Mouse (Mus musculus): ENCODE results near the gene Top2a. TPM values are rescaled to one million over a fixed set of nuclear protein-coding genes. Genes with fewer than 3 reads are reported as not detected.
"Not testable (repeated sequence)": the region's sequence is repeated elsewhere in the genome, so short reads cannot be mapped to it uniquely, and the experiment has no call there.

Top2a gene
- total RNA-seq, 4 experiments from 2014 or later, result 0.25 to 0.60 (median 0.29) TPM; not detected in 1

GRCm38 (mm10) chr11:99041051-99041729 lies 17.2 kb upstream of the Top2a start, which contains the start of gene Igfbp4:
Gene Igfbp4 (plus strand): TSS chr11:99041244.
- DNase-seq (ENCODE audit: low spot score in 2 of 2), result peak; percentile 46 to 55

DNA sequence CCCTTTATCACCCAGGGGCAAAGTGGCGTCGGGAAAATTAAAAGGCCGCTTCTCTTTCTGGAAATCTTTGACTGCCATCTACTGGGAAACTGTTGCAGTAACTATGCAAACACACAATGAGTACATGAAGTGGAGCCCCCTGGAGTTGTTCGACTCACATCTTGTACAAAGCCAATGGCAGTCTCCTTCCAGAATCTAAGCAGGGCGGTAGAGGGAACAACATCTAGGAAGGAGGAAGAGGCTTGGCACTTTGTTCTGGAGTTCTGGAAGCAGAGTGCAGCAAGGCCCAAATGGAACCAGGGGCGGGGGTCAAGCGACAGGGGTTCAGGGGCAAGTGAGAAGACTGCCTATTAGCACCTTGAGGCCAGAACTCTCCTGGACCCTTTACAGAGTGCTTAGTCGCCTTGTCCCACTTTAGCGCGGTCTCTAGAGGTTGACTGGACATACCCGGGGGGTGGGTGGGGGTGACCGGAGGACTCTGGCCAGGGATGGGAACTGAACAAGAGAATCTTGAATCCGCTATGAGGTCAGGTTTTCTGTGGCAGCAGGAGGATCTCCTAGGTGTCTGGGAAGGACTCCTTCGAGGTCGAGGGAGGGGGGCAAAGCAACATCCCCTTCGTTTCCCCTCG lies 16.5 kb upstream of the Top2a start:
- no peak for DNase-seq (ENCODE audit: low spot score in 2 of 2)

DNA sequence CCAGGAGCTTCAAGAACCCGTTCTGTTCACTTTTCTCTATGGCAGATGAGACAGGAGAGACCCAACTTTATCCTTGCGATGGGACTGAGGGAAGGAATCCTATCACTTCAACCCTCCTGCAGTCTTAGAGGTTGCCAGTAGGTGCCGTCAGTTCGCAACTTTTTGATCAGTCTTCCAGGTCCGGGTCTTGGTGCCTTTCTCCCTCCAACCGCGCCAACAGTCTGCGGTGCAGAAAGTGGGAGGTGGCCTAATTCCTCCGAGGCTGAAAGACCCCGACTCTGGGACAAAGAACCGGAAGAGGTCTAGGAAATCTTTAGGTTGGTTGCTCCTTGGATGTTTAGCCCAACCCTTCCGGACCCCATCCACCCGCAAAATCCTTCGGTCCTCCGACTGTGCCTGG lies 15.8 kb upstream of the Top2a start:
- DNase-seq (ENCODE audit: low spot score in 2 of 2), result peak; percentile 62 to 63

DNA sequence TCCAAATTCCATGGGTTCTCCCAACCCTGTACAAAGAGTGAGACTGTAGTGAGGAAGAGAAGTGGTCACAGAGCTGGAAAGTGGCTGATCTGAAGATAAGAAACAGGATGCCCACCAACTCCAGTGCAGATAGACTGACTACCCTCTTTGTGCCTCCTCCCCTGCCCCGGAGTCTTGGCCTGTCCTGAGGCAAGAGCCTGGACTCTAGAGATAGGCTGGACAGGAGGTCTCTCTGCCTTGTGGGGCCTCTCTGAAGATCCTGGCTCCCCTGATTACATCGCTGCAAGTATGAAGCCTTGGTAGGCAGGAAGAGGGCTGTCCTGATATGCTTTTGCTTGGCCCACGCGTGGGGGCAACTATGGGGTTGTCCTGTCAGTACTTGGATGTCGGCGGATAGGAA lies 12.3 kb upstream of the Top2a start:
- DNase-seq (ENCODE audit: low spot score in 2 of 2), result no peak

DNA sequence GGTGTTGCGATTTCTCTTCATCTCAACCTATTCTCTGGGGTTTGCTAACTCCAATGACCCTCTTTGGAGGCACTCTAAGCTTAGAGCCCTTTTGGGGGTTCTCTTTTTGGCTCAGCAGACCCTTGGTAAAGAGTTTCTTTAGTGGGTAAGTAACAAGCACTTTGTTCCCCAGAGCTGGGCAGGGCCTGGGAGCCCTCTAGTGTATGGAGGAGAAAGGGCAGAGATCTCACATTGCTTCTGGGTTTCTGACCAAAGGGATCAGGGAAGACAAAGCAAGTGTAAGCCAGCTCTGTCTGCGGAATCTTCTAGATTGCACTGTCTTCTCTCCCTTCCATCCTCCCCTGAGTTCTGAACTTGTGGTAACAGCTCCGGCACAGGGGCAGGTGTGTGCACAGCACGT lies 11.4 kb upstream of the Top2a start:
- DNase-seq (ENCODE audit: low spot score in 2 of 2), result no peak

DNA sequence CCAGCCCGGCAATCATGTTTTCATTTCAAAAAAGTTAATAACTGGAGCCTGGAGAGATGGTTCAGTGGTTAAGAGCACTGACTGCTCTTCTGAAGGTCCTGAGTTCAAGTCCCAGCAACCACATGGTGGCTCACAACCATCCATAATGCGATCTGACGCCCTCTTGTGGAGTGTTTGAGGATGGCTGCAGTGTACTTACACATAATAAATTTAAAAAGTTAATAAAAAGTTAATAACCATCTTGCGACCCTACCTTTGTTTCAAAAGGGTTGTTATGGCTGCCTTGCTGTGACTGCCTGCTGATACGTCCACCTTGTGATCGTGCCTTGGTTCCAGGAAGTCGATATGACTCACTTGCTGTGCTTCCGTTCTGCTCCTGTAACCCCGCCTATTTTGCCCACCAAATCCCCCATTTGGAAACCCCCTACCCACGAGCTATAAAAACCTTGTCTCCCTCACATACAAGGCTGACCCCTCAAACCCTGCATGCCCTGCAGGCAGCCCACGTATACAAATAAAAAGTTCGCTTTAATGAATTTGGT lies 3.0 kb upstream of the Top2a start:
- DNase-seq (ENCODE audit: low spot score in 2 of 2), result no peak

GRCm38 (mm10) chr11:99025878-99026277 lies 1.9 kb upstream of the Top2a start:
- DNase-seq (ENCODE audit: low spot score in 2 of 2), result no peak

- DNase-seq (ENCODE audit: low spot score in 2 of 2), result no peak
Measured at GRCm38 (mm10) chr11:99024468-99025134, 612 bp upstream of the Top2a start.

DNA sequence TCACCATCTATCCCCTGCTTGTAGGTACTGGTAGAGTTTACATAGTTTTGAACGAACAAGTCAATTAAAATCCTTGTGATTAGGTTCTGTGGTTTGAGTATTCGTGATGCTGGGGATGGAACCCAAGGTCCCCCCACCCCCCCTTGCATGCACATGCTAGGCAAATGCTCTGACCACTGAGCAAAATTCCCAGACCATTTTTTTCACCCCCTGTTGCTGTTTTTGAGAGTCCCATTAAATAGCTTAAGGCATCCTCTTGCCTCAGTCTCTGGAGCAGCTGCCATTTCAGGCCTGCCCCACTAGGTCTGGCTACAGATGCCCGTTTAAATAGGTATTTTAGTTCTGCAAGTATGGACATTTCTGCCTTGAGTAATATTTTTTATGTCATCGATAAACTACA lies 895 bp downstream of the Top2a start:
- no peak for DNase-seq (ENCODE audit: low spot score in 2 of 2)

DNA sequence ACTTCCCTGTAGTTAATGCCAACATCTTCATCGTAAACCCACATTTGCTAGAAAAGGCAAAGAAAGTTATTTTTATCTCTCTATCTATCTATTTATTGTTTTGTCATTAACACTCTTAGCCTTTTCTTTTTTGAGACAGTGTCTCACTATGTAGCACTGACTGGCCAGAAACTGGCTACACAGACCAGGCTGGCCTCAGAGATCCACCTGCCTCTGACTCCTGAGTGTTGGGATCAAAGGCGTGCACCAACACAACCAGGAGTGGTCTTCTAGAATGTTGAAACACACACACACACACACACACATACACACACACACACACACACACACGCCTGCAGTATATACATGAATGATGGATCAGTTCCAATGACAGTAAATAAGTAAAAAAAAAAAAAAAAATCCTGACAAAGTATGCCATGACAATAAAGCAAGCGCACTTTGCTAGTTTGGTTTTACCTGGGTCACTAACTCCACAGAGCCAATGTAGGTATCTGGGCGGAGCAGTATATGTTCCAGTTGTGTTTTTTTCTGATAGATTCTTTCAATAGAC lies 1.5 kb downstream of the Top2a start:
- no peak for DNase-seq (ENCODE audit: low spot score in 2 of 2)

GRCm38 (mm10) chr11:99019844-99020243 lies 4.1 kb downstream of the Top2a start:
- no peak for DNase-seq (ENCODE audit: low spot score in 2 of 2)

DNA sequence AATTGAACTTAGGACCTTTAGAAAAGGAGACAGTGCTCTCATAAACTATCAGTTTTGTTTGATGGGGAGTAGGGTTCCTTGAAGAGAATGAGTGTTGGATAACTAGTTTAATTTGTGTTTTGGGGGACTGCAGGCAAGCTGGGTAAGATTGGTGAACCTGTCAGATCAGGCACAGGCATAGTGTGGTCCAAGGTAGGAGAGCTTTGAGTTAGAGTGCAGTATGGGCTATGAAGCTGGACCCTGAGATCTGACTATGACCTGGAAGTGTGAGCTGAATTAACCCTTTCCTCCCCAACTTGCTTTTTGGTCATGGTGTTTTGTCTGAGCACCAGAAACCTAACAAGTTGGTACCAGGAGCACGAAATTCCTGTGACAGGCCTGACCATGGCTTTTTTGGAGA lies 10.1 kb downstream of the Top2a start:
- no peak for DNase-seq (ENCODE audit: low spot score in 2 of 2)

GRCm38 (mm10) chr11:99010706-99011105 lies 13.3 kb downstream of the Top2a start:
- DNase-seq (ENCODE audit: low spot score in 2 of 2), result no peak

- no peak for DNase-seq (ENCODE audit: low spot score in 2 of 2)
Measured at GRCm38 (mm10) chr11:99010124-99010523, 13.9 kb downstream of the Top2a start.

DNA sequence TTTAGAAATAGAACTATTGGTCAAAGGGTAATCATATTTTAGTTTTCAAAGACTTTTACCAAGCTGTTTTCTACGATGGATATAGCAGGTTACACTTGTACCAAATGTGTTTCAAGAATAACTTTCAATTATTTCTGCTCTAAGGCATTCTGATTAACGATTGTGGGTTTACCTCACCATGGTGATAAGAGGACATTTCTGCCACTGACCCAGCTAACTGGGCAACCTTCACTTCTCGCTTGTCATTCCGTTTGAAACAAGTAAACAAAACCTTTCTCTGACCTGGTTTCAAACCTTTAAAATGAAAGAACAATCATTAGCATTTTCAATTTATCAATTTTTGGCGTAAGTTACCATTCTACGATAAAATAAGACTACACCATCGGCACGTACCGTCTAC lies 17.2 kb downstream of the Top2a start:
- no peak for DNase-seq (ENCODE audit: low spot score in 2 of 2)

- DNase-seq (ENCODE audit: low spot score in 2 of 2), result no peak
Measured at GRCm38 (mm10) chr11:98999243-98999642, 24.7 kb downstream of the Top2a start.

GRCm38 (mm10) chr11:98998776-98999175 lies 25.2 kb downstream of the Top2a start:
- DNase-seq (ENCODE audit: low spot score in 2 of 2), result no peak

DNA sequence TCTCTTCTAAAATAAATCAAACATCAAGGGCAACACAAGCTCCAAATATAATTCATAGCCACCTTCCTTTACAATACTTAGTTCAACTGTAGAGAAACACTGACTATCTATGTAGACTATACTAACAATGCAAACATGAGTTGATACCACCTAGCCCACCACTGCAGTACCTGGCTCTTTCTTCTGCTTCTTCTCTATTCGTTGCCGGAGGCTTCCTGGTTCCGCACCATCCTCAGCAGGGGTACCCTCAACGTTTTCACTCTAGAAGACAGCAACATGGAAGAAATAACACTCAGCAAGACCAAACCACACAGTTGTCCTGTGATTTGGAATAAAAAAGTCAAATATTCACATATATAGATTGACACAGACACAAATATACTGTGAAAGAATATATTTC lies 26.3 kb downstream of the Top2a start:
- no peak for DNase-seq (ENCODE audit: low spot score in 2 of 2)

DNA sequence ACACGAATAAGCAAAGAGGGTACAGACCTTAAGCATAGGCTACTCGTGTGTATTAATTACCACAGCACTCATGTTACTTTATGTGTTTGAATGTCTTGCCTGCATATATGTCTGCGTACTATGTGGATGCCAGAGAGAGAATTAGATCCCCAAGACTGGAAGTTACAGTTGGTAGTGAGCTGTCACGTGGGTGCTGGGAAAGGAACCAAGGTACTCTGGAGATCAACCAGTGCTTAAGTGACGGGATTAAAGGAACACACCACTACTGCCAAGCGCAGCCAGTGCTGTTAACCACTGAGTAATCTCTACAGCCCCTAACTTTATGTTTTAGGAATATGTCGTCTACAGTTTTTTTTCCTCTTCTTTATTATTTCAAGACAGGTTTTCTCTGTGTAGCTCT lies 28.0 kb downstream of the Top2a start:
- no peak for DNase-seq (ENCODE audit: low spot score in 2 of 2)

DNA sequence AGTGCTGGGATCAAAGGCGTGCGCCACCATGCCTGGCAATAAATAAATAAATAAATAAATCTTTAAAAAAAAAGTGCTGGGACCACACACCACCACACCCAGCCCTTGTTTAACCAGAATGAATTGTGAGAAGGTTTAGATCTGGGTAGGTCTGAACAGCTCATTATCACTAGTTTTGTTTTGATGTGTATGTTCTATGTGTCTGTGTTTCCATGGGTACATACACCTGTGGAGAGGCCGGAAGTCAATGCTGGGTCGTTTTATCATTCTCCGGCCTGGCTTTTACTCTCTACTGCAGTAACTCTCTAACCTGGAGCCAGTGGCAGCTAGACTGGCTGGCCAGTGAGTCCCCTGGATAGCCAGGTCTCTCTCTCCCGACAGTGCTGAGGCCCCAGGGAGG lies 33.1 kb downstream of the Top2a start:
- no peak for DNase-seq (ENCODE audit: low spot score in 2 of 2)

- not testable (repeated sequence) for DNase-seq (ENCODE audit: low spot score in 2 of 2)
Measured at GRCm38 (mm10) chr11:98988260-98988659, 35.7 kb downstream of the Top2a start.

DNA sequence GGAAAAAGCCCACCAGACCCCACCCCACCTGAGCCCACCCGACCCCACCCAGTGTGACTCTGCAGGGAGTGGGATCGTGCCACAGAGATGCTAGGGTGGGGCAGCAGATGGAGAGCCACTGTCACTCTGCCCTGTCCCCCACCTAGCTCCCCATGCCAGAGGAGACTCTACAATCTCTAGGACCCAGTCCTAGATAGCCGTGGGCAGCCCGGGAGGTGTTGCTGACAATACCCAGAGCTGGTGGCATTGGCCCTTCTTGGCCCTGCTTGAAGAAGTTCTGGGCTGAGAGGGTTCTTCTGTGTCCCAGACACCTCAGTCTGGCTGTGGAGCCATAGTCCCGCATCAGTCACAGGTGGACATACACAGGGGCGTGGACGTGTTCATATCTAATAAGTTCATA lies 38.4 kb downstream of the Top2a start:
- no peak for DNase-seq (ENCODE audit: low spot score in 2 of 2)

Measured in gastrocnemius, adult 8-10 months (tissue).